Mouse (Mus musculus) stomach, postnatal 0 days (tissue): ENCODE results near the gene Ctdnep1. TPM values are rescaled to one million over a fixed set of nuclear protein-coding genes. Genes with fewer than 3 reads are reported as not detected.
"Not testable (repeated sequence)": the region's sequence is repeated elsewhere in the genome, so short reads cannot be mapped to it uniquely, and the experiment has no call there.

Source experiments
- ATAC-seq: fragments of 200-750 bp; cut with Nextera tagmentation; 2 replicates; pipeline ENCODE4 v1.8.0; 2017; ENCODE audit not compliant: low FRiP score, low TSS enrichment
- DNase-seq: peaks from one replicate; pipeline ENCODE4 v3.0.0-alpha.2; 2016; ENCODE audit warnings: low spot score
- H3K27ac ChIP-seq: fragments of 300-500 bp; sonication (generic); replicated peaks from 2 replicates; pipeline ENCODE4 v1.5.1; 2014; ENCODE audit warnings: mild to moderate bottlenecking, control low read depth
- H3K27me3 ChIP-seq: fragments of 300-500 bp; sonication (generic); 2 replicates; pipeline ENCODE4 v1.6.1; 2014; ENCODE audit warnings: low read length; ENCODE audit not compliant: control insufficient read depth, insufficient read depth
- H3K36me3 ChIP-seq: fragments of 300-500 bp; sonication (generic); 2 replicates; pipeline ENCODE4 v1.6.1; 2014; ENCODE audit warnings: low read length, mixed read lengths; ENCODE audit not compliant: control insufficient read depth, insufficient read depth
- H3K4me1 ChIP-seq: fragments of 300-500 bp; sonication (generic); replicated peaks from 2 replicates; pipeline ENCODE4 v1.6.1; 2014; ENCODE audit warnings: antibody characterized with exemption; ENCODE audit not compliant: control insufficient read depth, insufficient read depth
- H3K4me2 ChIP-seq: fragments of 300-500 bp; sonication (generic); replicated peaks from 2 replicates; pipeline ENCODE4 v1.6.1; 2014; ENCODE audit warnings: low read depth, mild to moderate bottlenecking, control low read depth, moderate library complexity
- H3K4me3 ChIP-seq: fragments of 300-500 bp; sonication (generic); 2 replicates; pipeline ENCODE4 v1.5.1; 2014; ENCODE audit warnings: low read depth, low read length, control low read depth
- H3K9ac ChIP-seq: fragments of 300-500 bp; sonication (generic); 2 replicates; pipeline ENCODE4 v1.6.1; 2014; ENCODE audit warnings: mild to moderate bottlenecking, low read length, control low read depth, mixed read lengths
- H3K9me3 ChIP-seq: fragments of 300-500 bp; sonication (generic); 2 replicates; pipeline ENCODE4 v1.6.1; 2016; ENCODE audit warnings: low read length; ENCODE audit not compliant: control insufficient read depth
- CTCF ChIP-seq: IDR thresholded peaks from 2 replicates; pipeline ENCODE4 v1.5.1; 2016; ENCODE audit warnings: antibody characterized with exemption, low read depth, mild to moderate bottlenecking, moderate library complexity
- EP300 ChIP-seq: optimal IDR thresholded peaks from 2 replicates; pipeline ENCODE3; 2016; ENCODE audit warnings: antibody characterized with exemption
- WGBS: fragments of 180-500 bp; shearing (Covaris S2); extraction: QIAGEN DNeasy Blood & Tissue Kit; methylation state at CpG from one replicate; pipeline ENCODE4 v1.1.7; 2014; 5-methylcytosine and 5-hydroxymethylcytosine counted together
- polyA plus RNA-seq: library from polyadenylated mRNA; unstranded; fragments of >200 nt; fragmentation: Nextera tagmentation; extraction: Ambion mirVana; gene quantifications from 2 replicates; pipeline ENCODE4 v1.2.1, GENCODE M21; 2015

The Ctdnep1 gene
- polyA plus RNA-seq, 1 experiment from 2014 or later: 13.1 TPM

DNA sequence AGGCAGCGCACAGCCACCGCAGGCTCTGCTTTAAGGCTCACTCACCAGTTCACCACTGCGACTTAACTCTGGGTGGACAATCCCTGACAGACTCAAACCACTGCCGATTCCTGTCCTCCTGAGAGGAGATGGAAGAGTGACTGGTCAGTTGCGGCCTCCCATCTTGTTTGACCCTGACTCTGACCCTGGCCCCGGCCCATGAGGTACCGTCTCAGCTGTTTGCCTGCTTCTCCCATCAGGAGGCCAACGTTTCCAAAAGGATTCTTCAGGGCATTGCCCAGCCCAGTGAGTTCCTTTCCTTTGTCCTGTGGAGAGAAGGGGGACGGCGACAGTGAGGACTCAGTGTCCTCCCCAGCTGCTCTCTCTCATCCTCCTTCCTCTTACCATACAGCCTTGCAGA lies 30.0 kb downstream of the Ctdnep1 start:
- H3K9me3 ChIP-seq: no peaks in the 10 kb centered on the region
- H3K4me3 ChIP-seq: no peak overlapping the region
- no peaks in the 10 kb centered on the region for H3K27me3 ChIP-seq
- no peak for ATAC-seq
- H3K36me3 ChIP-seq: peaks cover 52% of the 10 kb centered on the region
- WGBS: 91% methylated on average over 10 of the region's 10 CpGs
- H3K9ac ChIP-seq: no peak overlapping the region
- H3K27ac ChIP-seq: no peak overlapping the region
- DNase-seq: no peak
- no peak overlapping the region for H3K4me2 ChIP-seq
- TF ChIP-seq EP300 (no peak), CTCF (no peak)
- peaks cover 2% of the 10 kb centered on the region; the same call in 1 of the 2 replicates for H3K4me1 ChIP-seq

GRCm38 (mm10) chr11:70012931-70013330 lies 32.0 kb downstream of the Ctdnep1 start:
- ATAC-seq: no peak
- Histone ChIP-seq H3K9me3 (no peaks in the 10 kb centered on the region), H3K4me2 (no peak overlapping the region), H3K4me3 (no peak overlapping the region), H3K36me3 (peaks cover 40% of the 10 kb centered on the region), H3K9ac (no peak overlapping the region), H3K27ac (no peak overlapping the region), H3K27me3 (no peaks in the 10 kb centered on the region), H3K4me1 (peaks cover 4% of the 10 kb centered on the region; the same call in 1 of the 2 replicates)
- no peak for DNase-seq
- no peak for TF ChIP-seq EP300
- no peak for TF ChIP-seq CTCF
- 84% methylated on average over 9 of the region's 9 CpGs for WGBS

DNA sequence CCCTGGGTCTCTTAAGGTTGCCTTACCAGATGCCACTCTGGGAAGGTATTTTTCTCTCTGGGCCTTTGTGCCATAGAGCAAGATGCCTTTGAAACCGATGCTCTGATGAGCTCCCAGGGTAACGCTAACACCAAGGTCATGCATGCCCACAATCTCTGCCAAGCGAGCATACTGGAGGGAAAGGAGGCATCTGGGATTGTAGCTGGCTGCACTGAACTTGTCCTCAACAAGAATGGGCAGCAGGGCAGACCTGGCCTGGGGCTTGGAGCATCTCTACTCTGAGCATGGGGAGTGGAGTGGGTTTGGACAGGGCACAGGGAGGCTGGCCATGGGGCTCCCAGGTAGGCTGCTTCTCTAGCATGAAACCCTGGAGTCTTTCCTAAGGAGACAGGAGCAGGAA lies 32.5 kb downstream of the Ctdnep1 start:
- Histone ChIP-seq H3K27ac (no peak overlapping the region), H3K27me3 (no peaks in the 10 kb centered on the region), H3K36me3 (peaks cover 39% of the 10 kb centered on the region), H3K9me3 (no peaks in the 10 kb centered on the region), H3K4me3 (no peak overlapping the region), H3K9ac (no peak overlapping the region), H3K4me2 (no peak overlapping the region), H3K4me1 (peaks cover 4% of the 10 kb centered on the region; the same call in 1 of the 2 replicates)
- no peak for ATAC-seq
- TF ChIP-seq EP300 (no peak), CTCF (no peak)
- WGBS: 86% methylated on average over 3 of the region's 3 CpGs
- no peak for DNase-seq

- DNase-seq (no peak), ATAC-seq (no peak)
- H3K4me3 ChIP-seq: no peak overlapping the region
- WGBS: 64% methylated on average over 5 of the region's 5 CpGs
- peaks cover 4% of the 10 kb centered on the region; the same call in 1 of the 2 replicates for H3K4me1 ChIP-seq
- H3K4me2 ChIP-seq: peak overlapping the region; percentile 85; the same call in 1 of the 2 replicates
- H3K27me3 ChIP-seq: no peaks in the 10 kb centered on the region
- H3K9me3 ChIP-seq: no peaks in the 10 kb centered on the region
- TF ChIP-seq CTCF: no peak
- no peak for TF ChIP-seq EP300
- H3K27ac ChIP-seq: no peak overlapping the region
- H3K9ac ChIP-seq: no peak overlapping the region
- peaks cover 35% of the 10 kb centered on the region for H3K36me3 ChIP-seq
Measured at GRCm38 (mm10) chr11:70014051-70014450, 33.1 kb downstream of the Ctdnep1 start.

DNA sequence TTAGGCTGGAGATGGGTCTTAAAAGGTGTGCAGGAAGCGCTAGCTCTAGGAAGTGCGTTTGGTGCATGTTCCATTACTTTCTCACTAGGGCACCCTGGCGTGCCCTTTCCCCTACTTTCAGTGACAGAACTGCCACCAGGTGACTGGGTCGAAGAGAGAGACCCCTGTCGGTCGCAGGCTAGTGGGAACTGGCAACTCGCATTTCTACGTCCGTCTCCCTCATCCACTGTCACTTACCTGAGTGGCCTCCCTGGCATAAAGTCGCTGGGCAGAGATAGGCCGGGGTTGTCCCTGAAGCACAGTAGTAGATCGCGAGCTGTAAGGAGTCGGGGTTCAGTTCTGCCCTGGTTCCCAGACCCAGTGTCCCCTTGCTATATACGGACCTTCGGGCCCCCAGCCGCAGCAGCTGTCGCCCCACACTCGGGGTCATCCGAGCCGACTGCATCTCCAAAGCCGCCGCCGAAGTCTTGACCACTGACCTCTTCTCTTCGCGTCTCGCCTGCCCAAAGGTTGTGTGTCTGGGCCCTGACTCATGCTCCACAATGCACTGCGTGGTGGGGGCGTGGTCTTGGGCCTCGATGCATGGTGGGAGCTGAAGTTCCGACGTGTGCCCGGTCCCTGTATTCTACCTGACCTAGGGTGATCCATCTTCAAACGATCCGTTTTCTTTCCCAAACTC lies 34.1 kb downstream of the Ctdnep1 start, which contains the start of gene Acadvl:
Gene Acadvl, minus strand, starts transcription at position 532 of the 679 bp plus-strand sequence.
- Histone ChIP-seq H3K27ac (peak within 1 kb of the TSS; percentile 83), H3K9me3 (no peaks in the 10 kb centered on the region), H3K9ac (peak within 1 kb of the TSS; percentile 79), H3K4me2 (peak within 1 kb of the TSS; percentile 85), H3K4me1 (peaks cover 6% of the 10 kb centered on the region; the same call in 1 of the 2 replicates), H3K36me3 (peaks cover 27% of the 10 kb centered on the region), H3K27me3 (no peaks in the 10 kb centered on the region), H3K4me3 (peak within 1 kb of the TSS; percentile 66)
- WGBS: under 1% methylated on average over 33 of the region's 35 CpGs
- peak; percentile 87 for ATAC-seq
- DNase-seq: peak; percentile 93
- TF ChIP-seq CTCF (peak; percentile 61), EP300 (no peak)

DNA sequence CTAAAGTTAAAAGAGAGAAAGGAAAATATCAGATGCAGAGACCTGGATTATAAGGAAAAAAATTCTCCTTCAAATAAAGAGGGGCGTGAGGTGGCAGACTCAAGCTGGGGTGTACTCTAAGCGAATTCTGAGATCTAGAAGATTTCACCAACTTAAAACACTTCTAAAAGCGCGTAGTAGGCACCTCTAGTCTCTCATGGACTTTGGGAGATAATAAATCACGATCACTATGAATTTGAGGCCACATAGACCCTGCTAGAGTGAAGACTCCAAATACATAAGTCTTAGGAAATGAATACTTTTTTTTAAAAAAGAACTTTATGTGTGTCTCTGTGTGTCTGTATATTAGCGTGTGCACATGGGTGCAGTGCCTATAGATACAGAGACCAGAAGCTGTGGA lies 34.7 kb downstream of the Ctdnep1 start:
- H3K4me3 ChIP-seq: no peak overlapping the region
- H3K27ac ChIP-seq: no peak overlapping the region
- H3K4me1 ChIP-seq: peaks cover 6% of the 10 kb centered on the region; the same call in 1 of the 2 replicates
- ATAC-seq (no peak), DNase-seq (no peak)
- no peak for TF ChIP-seq EP300
- TF ChIP-seq CTCF: no peak
- H3K4me2 ChIP-seq: no peak overlapping the region
- H3K36me3 ChIP-seq: peaks cover 21% of the 10 kb centered on the region
- H3K9me3 ChIP-seq: no peaks in the 10 kb centered on the region
- H3K9ac ChIP-seq: no peak overlapping the region
- no peaks in the 10 kb centered on the region for H3K27me3 ChIP-seq
- 61% methylated on average over 6 of the region's 6 CpGs for WGBS

DNA sequence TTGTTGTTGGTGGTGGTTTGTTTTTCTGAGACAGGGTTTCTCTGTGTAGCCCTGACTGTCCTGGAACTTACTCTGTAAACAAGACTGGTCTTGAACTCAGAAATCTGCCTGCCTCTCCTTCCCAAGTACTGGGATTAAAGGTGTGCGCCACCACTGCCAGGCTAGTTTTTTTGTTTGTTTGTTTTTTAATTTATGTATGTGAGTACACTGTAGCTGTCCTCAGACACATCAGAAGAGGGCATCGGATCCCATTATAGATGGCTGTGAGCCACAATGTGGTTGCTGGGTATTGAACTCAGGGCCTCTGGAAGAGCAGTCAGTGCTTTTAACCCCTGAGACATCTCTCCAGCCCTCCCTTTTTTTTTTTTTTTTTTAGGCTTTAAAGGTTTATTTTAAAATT lies 35.2 kb downstream of the Ctdnep1 start:
- peaks cover 16% of the 10 kb centered on the region for H3K36me3 ChIP-seq
- not testable (repeated sequence) for H3K27ac ChIP-seq, H3K9ac ChIP-seq, ATAC-seq, H3K9me3 ChIP-seq, H3K27me3 ChIP-seq, H3K4me1 ChIP-seq, H3K4me3 ChIP-seq, H3K4me2 ChIP-seq, DNase-seq
- WGBS: 73% methylated on average over 2 of the region's 2 CpGs
